Mouse (Mus musculus): ENCODE results near the gene Chdh. TPM values are rescaled to one million over a fixed set of nuclear protein-coding genes. Genes with fewer than 3 reads are reported as not detected.

Gene Chdh
- polyA plus RNA-seq, 1 experiment from 2014 or later = 1.9 TPM

DNA sequence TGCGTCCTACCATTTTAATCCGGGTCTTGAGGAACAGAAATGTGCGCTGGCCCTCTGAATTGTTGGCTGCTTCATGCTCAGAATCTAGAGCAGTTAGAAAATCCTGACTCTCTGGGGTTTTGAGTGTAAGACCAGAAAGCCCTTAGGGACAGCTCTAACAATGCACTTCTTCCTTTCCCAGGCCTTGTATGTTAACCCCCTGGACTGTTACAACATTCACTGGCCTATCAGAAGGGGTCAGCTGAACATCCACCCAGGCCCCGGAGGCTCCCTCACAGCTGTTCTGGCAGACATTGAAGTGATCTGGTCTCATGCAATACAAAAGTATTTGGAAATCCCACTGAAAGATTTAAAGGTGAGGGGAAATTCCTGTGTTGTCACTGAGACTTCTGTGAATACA lies 22.7 kb upstream of the Chdh start:
- no peak for ATAC-seq (ENCODE audit: low read depth)
- whole genome bisulfite sequencing = 89% methylated on average over 4 of the region's 4 CpGs
- H3K27ac ChIP-seq (ENCODE audit: low read length) = no peak overlapping the region
- H3K4me3 ChIP-seq (ENCODE audit: low read length) = no peak overlapping the region
- H3K27me3 ChIP-seq (ENCODE audit: control insufficient read depth, insufficient read depth, low read depth, low read length) = no peaks in the 10 kb centered on the region
- H3K4me2 ChIP-seq (ENCODE audit: low read depth, low read length) = no peak overlapping the region
- H3K9ac ChIP-seq (ENCODE audit: low read length) = no peak overlapping the region
- no peaks in the 10 kb centered on the region for H3K9me3 ChIP-seq (ENCODE audit: control insufficient read depth, low read length)
- peaks cover 89% of the 10 kb centered on the region for H3K36me3 ChIP-seq (ENCODE audit: control insufficient read depth, insufficient read depth, low read length)
- no peaks in the 10 kb centered on the region for H3K4me1 ChIP-seq (replicated peaks; ENCODE audit: control insufficient read depth, insufficient read depth, low read length)

DNA sequence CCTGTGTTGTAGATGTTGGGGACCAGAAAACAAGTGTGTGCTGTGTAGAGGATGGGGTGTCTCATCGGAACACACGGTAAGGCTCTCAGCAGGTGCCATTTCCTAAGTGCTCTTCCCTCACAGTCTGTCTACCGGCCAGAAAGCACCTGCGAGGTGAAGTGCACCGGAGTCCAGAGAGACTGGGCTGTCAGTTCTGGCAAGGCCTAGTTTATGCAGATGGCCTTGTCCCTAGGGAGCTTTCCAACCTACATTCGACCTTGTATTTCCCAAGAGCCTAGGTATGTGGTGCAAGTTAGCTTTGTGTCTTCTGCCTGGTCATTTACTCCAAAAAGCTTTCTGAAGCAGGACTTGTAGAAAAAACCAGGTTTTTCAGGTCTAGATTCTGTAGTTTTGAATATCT lies 21.5 kb upstream of the Chdh start:
- H3K9me3 ChIP-seq (ENCODE audit: control insufficient read depth, low read length) = no peaks in the 10 kb centered on the region
- no peak for ATAC-seq (ENCODE audit: low read depth)
- H3K36me3 ChIP-seq (ENCODE audit: control insufficient read depth, insufficient read depth, low read length) = peaks cover 86% of the 10 kb centered on the region
- no peaks in the 10 kb centered on the region for H3K4me1 ChIP-seq (replicated peaks; ENCODE audit: control insufficient read depth, insufficient read depth, low read length)
- no peak overlapping the region for H3K4me3 ChIP-seq (ENCODE audit: low read length)
- H3K27ac ChIP-seq (ENCODE audit: low read length) = no peak overlapping the region
- 90% methylated on average over 6 of the region's 6 CpGs for WGBS
- no peak overlapping the region for H3K4me2 ChIP-seq (ENCODE audit: low read depth, low read length)
- H3K27me3 ChIP-seq (ENCODE audit: control insufficient read depth, insufficient read depth, low read depth, low read length) = no peaks in the 10 kb centered on the region
- H3K9ac ChIP-seq (ENCODE audit: low read length) = no peak overlapping the region

DNA sequence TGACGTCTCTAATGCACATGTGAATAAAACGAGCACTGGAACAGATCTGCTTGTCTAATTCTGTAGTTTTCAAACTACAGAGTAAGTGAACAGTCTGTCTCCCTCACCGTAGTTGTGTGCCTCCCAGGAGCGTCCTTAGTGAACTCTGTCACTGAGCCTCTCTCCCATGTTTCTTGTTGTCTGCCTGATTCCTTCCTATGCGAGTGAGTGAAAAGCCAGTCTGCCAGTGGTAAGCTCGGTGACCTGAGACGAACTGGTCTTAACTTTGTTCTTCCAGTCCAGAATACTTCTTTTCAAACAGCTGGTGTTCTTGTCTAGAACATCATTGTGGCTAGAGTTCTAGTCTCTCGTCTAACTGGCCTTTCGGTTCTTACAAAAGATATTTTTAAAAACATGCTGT lies 21.1 kb upstream of the Chdh start:
- no peaks in the 10 kb centered on the region for H3K27me3 ChIP-seq (ENCODE audit: control insufficient read depth, insufficient read depth, low read depth, low read length)
- no peak overlapping the region for H3K9ac ChIP-seq (ENCODE audit: low read length)
- no peak overlapping the region for H3K27ac ChIP-seq (ENCODE audit: low read length)
- no peak for ATAC-seq (ENCODE audit: low read depth)
- 84% methylated on average over 9 of the region's 9 CpGs for WGBS
- peaks cover 82% of the 10 kb centered on the region for H3K36me3 ChIP-seq (ENCODE audit: control insufficient read depth, insufficient read depth, low read length)
- no peaks in the 10 kb centered on the region for H3K4me1 ChIP-seq (replicated peaks; ENCODE audit: control insufficient read depth, insufficient read depth, low read length)
- H3K4me3 ChIP-seq (ENCODE audit: low read length) = no peak overlapping the region
- no peak overlapping the region for H3K4me2 ChIP-seq (ENCODE audit: low read depth, low read length)
- H3K9me3 ChIP-seq (ENCODE audit: control insufficient read depth, low read length) = no peaks in the 10 kb centered on the region

DNA sequence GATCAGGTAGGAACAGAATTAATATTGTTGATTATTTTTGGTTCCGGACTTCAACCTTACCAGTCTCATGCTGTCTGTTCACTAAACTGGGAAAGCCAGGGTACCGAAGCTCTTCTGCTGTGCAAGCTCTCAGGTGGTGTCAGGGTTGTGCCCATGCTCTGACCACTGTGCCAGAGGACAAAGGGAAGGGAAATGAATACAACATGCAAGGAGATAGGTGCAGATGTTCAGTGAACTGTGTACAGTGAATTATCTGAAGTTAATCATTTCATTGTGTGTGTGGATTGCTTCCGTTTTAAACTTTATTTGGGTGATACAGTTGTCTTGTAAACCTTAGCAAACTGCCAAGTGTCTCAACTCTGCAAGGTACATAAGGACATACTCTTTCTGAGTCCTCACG lies 20.5 kb upstream of the Chdh start:
- no peaks in the 10 kb centered on the region for H3K4me1 ChIP-seq (replicated peaks; ENCODE audit: control insufficient read depth, insufficient read depth, low read length)
- H3K4me2 ChIP-seq (ENCODE audit: low read depth, low read length) = no peak overlapping the region
- no peak overlapping the region for H3K9ac ChIP-seq (ENCODE audit: low read length)
- no peaks in the 10 kb centered on the region for H3K27me3 ChIP-seq (ENCODE audit: control insufficient read depth, insufficient read depth, low read depth, low read length)
- no peaks in the 10 kb centered on the region for H3K9me3 ChIP-seq (ENCODE audit: control insufficient read depth, low read length)
- no peak overlapping the region for H3K27ac ChIP-seq (ENCODE audit: low read length)
- peaks cover 80% of the 10 kb centered on the region for H3K36me3 ChIP-seq (ENCODE audit: control insufficient read depth, insufficient read depth, low read length)
- ATAC-seq (ENCODE audit: low read depth) = no peak
- WGBS = 94% methylated on average over 4 of the region's 4 CpGs
- H3K4me3 ChIP-seq (ENCODE audit: low read length) = no peak overlapping the region

DNA sequence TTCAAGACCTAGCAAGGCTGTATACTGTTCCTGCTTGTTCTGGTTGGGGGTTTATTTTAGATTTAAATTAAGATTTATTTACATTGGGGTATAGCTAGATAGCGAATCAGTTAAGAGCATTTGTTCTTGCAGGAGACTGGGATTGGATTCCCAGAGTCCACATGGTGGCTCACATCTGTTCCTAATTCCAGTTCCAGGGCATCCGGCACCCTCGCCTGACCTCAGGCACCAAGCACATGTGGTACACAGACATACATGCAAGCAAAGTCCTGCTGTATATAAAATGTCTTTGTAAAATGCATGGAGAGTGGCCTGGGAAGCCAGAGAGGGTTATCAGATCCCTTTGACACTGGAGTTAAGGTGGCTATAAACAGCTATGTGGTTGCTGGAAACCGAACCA lies 13.8 kb upstream of the Chdh start:
- Histone ChIP-seq H3K4me3 (ENCODE audit: low read length) (no peak overlapping the region), H3K27me3 (ENCODE audit: control insufficient read depth, insufficient read depth, low read depth, low read length) (no peaks in the 10 kb centered on the region), H3K27ac (ENCODE audit: low read length) (no peak overlapping the region), H3K9ac (ENCODE audit: low read length) (no peak overlapping the region), H3K36me3 (ENCODE audit: control insufficient read depth, insufficient read depth, low read length) (peaks cover 50% of the 10 kb centered on the region), H3K4me1 (replicated peaks; ENCODE audit: control insufficient read depth, insufficient read depth, low read length) (0 out of 2 replicates have a peak, but pooled peaks cover 2% of the 10 kb centered on the region), H3K9me3 (ENCODE audit: control insufficient read depth, low read length) (no peaks in the 10 kb centered on the region), H3K4me2 (ENCODE audit: low read depth, low read length) (no peak overlapping the region)
- ATAC-seq (ENCODE audit: low read depth) = no peak
- WGBS = 88% methylated on average over 4 of the region's 4 CpGs

DNA sequence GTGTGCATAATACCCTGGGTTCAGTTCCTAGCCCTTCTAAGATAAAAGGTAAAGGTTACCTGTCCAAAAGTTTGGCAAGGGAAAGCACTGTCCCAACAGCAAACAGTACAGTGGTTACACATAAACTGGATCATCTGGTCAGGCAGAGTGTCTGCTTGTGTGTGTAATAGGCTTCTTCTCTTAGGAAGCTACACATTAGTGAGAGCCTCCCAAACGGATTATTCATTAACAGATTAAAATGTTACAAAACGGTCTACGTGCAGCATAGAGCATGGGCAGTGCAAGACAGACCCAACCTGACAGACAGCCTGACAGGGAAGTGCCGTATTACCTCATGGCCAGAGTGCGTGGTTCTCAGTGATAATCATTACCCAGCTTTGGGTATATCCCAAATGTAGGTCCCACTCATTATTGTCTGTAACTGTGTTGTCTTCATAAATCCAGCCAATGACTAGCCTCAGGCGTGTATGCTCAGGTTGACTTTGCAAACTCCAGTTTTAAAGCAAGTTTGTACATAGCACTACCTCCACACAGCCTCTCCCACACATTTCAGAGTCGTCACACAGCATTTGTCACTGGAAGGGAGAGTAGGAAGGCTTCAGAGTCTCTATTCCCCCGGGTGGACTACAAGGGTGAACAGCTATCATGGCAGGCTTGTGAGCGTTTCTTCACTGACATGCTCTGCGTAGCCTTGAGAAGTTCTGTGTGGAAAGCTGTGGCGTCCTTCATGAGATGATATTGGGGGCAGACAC lies 12.6 kb upstream of the Chdh start:
- no peaks in the 10 kb centered on the region for H3K27me3 ChIP-seq (ENCODE audit: control insufficient read depth, insufficient read depth, low read depth, low read length)
- H3K4me2 ChIP-seq (ENCODE audit: low read depth, low read length) = no peak overlapping the region
- 0 out of 2 replicates have a peak, but pooled peaks cover 2% of the 10 kb centered on the region for H3K4me1 ChIP-seq (replicated peaks; ENCODE audit: control insufficient read depth, insufficient read depth, low read length)
- peaks cover 39% of the 10 kb centered on the region for H3K36me3 ChIP-seq (ENCODE audit: control insufficient read depth, insufficient read depth, low read length)
- no peak overlapping the region for H3K9ac ChIP-seq (ENCODE audit: low read length)
- H3K9me3 ChIP-seq (ENCODE audit: control insufficient read depth, low read length) = no peaks in the 10 kb centered on the region
- 76% methylated on average over 11 of the region's 11 CpGs for WGBS
- no peak overlapping the region for H3K4me3 ChIP-seq (ENCODE audit: low read length)
- no peak for ATAC-seq (ENCODE audit: low read depth)
- H3K27ac ChIP-seq (ENCODE audit: low read length) = no peak overlapping the region

DNA sequence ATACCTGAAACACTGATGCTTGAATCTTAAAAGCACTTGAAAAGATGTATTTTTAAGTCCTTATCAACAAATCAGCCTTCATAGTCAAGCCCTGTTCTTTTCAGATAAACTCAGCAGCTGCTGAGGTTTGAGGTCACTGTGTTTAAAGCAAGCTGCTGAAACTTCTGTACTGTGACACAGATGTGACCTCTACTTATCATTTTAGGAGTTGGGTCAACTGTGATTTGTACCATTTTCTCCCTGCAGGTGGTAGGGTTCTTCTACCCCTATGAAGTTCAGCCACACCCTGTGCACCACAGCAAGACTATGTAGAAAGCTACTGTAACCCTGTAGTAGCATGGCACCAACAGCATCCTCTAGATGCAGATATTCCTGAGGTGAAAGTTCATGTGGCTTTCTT lies 11.5 kb upstream of the Chdh start:
- H3K4me1 ChIP-seq (replicated peaks; ENCODE audit: control insufficient read depth, insufficient read depth, low read length) = 0 out of 2 replicates have a peak, but pooled peaks cover 2% of the 10 kb centered on the region
- no peak overlapping the region for H3K9ac ChIP-seq (ENCODE audit: low read length)
- no peak overlapping the region for H3K4me3 ChIP-seq (ENCODE audit: low read length)
- no peak for ATAC-seq (ENCODE audit: low read depth)
- no peak overlapping the region for H3K27ac ChIP-seq (ENCODE audit: low read length)
- H3K27me3 ChIP-seq (ENCODE audit: control insufficient read depth, insufficient read depth, low read depth, low read length) = no peaks in the 10 kb centered on the region
- H3K9me3 ChIP-seq (ENCODE audit: control insufficient read depth, low read length) = no peaks in the 10 kb centered on the region
- no peak overlapping the region for H3K4me2 ChIP-seq (ENCODE audit: low read depth, low read length)
- H3K36me3 ChIP-seq (ENCODE audit: control insufficient read depth, insufficient read depth, low read length) = peaks cover 32% of the 10 kb centered on the region

DNA sequence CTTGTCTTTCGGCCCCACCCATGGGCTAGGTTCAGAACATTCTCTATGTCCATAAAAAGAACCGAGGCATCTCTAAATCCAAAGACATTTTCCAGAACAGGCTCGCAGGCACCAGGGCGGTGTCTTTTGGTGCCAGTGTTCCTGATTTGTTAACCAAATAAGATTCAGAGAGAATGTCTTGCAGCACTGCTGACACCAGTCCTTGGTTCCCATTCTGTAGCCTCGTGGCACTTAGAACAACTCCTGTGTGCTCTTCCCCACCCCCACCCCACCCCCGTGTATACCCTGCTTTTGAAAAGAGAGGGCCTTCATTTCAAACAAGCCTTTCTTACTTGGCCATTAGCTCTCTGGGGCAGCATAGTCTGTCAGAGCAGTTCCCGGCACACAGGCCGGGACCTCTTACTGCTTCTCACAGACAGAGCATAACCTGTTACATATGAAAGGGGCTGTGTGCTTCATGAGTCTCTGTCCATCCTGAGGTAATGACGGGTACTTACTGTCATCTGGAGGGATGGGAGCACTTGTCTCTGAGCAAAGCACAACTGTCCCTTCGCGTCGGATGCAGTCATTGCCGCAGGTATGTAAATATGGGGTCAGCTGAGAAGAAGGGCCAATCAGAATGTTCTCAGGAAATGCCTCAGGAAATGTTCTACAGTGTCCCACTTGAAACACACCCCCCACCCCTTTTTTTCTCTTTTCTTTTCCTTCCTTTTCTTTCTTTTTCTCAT lies 9.9 kb upstream of the Chdh start:
- Histone ChIP-seq H3K27me3 (ENCODE audit: control insufficient read depth, insufficient read depth, low read depth, low read length) (no peaks in the 10 kb centered on the region), H3K36me3 (ENCODE audit: control insufficient read depth, insufficient read depth, low read length) (peaks cover 22% of the 10 kb centered on the region), H3K4me1 (replicated peaks; ENCODE audit: control insufficient read depth, insufficient read depth, low read length) (0 out of 2 replicates have a peak, but pooled peaks cover 2% of the 10 kb centered on the region), H3K27ac (ENCODE audit: low read length) (no peak overlapping the region), H3K9me3 (ENCODE audit: control insufficient read depth, low read length) (no peaks in the 10 kb centered on the region), H3K4me3 (ENCODE audit: low read length) (no peak overlapping the region), H3K4me2 (ENCODE audit: low read depth, low read length) (no peak overlapping the region), H3K9ac (ENCODE audit: low read length) (no peak overlapping the region)
- no peak for ATAC-seq (ENCODE audit: low read depth)
- 76% methylated on average over 13 of the region's 13 CpGs for WGBS

DNA sequence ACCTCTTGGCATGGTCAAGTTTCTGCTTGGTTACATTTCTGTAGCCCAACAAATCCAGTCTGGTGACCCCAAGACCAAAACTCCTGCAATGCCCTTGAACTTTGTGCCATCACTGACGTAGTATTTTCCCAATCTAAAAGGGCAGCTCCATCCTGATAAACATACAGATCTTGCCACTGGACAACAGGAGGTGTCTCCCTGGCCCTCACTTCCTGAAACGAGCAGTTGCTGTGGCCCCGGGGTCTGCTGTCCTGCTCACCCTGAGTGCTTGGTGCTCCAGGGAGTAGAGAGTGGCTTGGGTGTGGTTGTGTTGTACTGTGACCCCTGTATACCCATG lies 9.4 kb upstream of the Chdh start:
- no peak overlapping the region for H3K9ac ChIP-seq (ENCODE audit: low read length)
- H3K27me3 ChIP-seq (ENCODE audit: control insufficient read depth, insufficient read depth, low read depth, low read length) = no peaks in the 10 kb centered on the region
- H3K4me2 ChIP-seq (ENCODE audit: low read depth, low read length) = no peak overlapping the region
- H3K27ac ChIP-seq (ENCODE audit: low read length) = no peak overlapping the region
- WGBS = 81% methylated on average over 3 of the region's 3 CpGs
- 0 out of 2 replicates have a peak, but pooled peaks cover 2% of the 10 kb centered on the region for H3K4me1 ChIP-seq (replicated peaks; ENCODE audit: control insufficient read depth, insufficient read depth, low read length)
- peaks cover 17% of the 10 kb centered on the region for H3K36me3 ChIP-seq (ENCODE audit: control insufficient read depth, insufficient read depth, low read length)
- H3K4me3 ChIP-seq (ENCODE audit: low read length) = no peak overlapping the region
- H3K9me3 ChIP-seq (ENCODE audit: control insufficient read depth, low read length) = no peaks in the 10 kb centered on the region
- ATAC-seq (ENCODE audit: low read depth) = no peak

All from lung, embryonic 16.5 days (tissue).